Mouse (Mus musculus): ENCODE data around the gene Pofut2.

- no peak for TF ChIP-seq CTCF (IDR thresholded peaks at IDR 0.05; ENCODE audit: control insufficient read depth, insufficient read depth, low read length)
- TF ChIP-seq POLR2A (IDR thresholded peaks at IDR 0.05; ENCODE audit: borderline replicate concordance, control insufficient read depth, low read depth, low read length): no peak
Observed at GRCm38 (mm10) chr10:77211116-77211570, 47.9 kb upstream of the Pofut2 start.

All from bone marrow, adult 2 months (tissue).